Mouse (Mus musculus) liver, embryonic 11.5 days (tissue): ENCODE measurements around the gene Dop1a. TPM values are rescaled to one million over a fixed set of nuclear protein-coding genes. Genes with fewer than 3 reads are reported as not detected.

Source experiments
- ATAC-seq: fragments of 200-750 bp; cut with Nextera tagmentation; replicated peaks from 2 replicates; pipeline ENCODE4 v1.8.0; 2017; ENCODE audit warnings: moderate number of reproducible peaks, mild to moderate bottlenecking, moderate TSS enrichment, moderate library complexity; ENCODE audit not compliant: low FRiP score
- DNase-seq: peaks from one replicate; pipeline ENCODE4 v3.0.0-alpha.2; 2017; ENCODE audit warnings: low spot score
- H3K27ac ChIP-seq: fragments of 300-500 bp; sonication (generic); 2 replicates; pipeline ENCODE4 v1.5.1; 2014; ENCODE audit warnings: mild to moderate bottlenecking, low read depth, low read length, control low read depth
- H3K27me3 ChIP-seq: fragments of 300-500 bp; sonication (generic); replicated peaks from 2 replicates; pipeline ENCODE4 v1.6.1; 2014; ENCODE audit warnings: low read length, mixed read lengths; ENCODE audit not compliant: control insufficient read depth, insufficient read depth
- H3K36me3 ChIP-seq: fragments of 300-500 bp; sonication (generic); 2 replicates; pipeline ENCODE4 v1.6.1; 2014; ENCODE audit warnings: mild to moderate bottlenecking, low read length, moderate library complexity, mixed read lengths; ENCODE audit not compliant: control insufficient read depth, insufficient read depth
- H3K4me1 ChIP-seq: fragments of 300-500 bp; sonication (generic); replicated peaks from 2 replicates; pipeline ENCODE4 v1.6.1; 2014; ENCODE audit warnings: low read length, mixed read lengths; ENCODE audit not compliant: control insufficient read depth, insufficient read depth
- H3K4me2 ChIP-seq: fragments of 300-500 bp; sonication (generic); 2 replicates; pipeline ENCODE4 v1.6.1; 2014; ENCODE audit warnings: mild to moderate bottlenecking, control low read depth, moderate library complexity
- H3K4me3 ChIP-seq: fragments of 300-500 bp; sonication (generic); 2 replicates; pipeline ENCODE4 v1.5.1; 2014; ENCODE audit warnings: low read depth, low read length, control low read depth
- H3K9ac ChIP-seq: fragments of 300-500 bp; sonication (generic); 2 replicates; pipeline ENCODE4 v1.6.1; 2014; ENCODE audit warnings: low read depth, low read length, control low read depth
- H3K9me3 ChIP-seq: fragments of 300-500 bp; sonication (generic); 2 replicates; pipeline ENCODE4 v1.6.1; 2016; ENCODE audit warnings: low read length, inconsistent platforms, mixed read lengths; ENCODE audit not compliant: control insufficient read depth
- WGBS: fragments of 180-500 bp; shearing (Covaris S2); extraction: QIAGEN DNeasy Blood & Tissue Kit; methylation state at CpG from one replicate; pipeline ENCODE4 v1.1.7; 2014; 5-methylcytosine and 5-hydroxymethylcytosine counted together
- polyA plus RNA-seq: library from polyadenylated mRNA; unstranded; fragments of >200 nt; fragmentation: Nextera tagmentation; extraction: Ambion mirVana; gene quantifications from 2 replicates; pipeline ENCODE4 v1.2.1, GENCODE M21; 2014

The Dop1a gene
- polyA plus RNA-seq = 9.7 and 12.2 TPM in 2 replicates

DNA sequence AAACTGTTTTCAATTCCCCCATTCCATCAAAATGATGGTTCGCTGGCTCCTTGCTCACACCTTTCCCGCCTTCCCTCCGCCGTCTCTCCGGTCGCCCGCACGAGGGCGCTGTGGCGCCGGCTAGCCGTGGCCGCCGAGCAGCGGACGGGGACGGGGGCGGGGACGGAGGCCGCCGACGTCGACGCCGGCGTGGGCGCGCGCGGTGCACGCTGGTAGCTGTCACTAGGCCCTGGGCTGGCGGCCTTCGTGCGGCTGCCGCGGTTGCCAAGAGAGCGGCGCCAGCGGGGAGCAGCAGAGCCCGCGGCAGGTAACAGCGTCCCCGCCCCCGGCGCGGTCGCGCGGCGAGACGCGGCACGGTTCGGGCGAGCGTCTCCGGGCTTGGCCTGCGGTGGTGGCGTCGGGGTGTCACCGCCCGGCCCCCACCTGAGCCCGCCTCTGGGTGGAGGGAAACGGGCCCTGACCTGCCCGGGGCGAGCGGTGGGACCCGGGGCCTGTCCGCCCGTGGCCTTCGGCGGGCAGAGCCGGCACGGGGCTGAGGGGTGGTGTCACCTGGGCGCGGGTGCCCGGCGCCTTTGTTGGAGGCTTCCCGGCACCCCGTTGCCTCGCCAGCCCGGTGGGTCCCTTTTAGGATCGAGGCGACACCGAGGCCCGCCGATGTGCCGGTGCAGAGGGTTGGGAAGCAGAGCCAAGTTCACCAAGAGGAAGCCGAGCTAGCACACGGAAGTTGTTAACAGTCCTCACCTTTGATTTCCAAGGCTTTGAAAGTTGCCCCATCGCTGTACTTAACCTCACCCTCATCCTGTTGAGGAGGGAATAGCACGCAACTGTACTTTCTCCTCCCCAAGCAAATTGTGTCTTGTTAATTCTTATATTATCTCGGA is at the start of gene Dop1a:
Gene Dop1a, plus strand, starts transcription at position 165 of the 881 bp plus-strand sequence.
- H3K4me3 ChIP-seq = peak within 1 kb of the TSS; percentile 91
- peak within 1 kb of the TSS; percentile 81 for H3K4me2 ChIP-seq
- no peaks in the 10 kb centered on the region for H3K9me3 ChIP-seq
- peak within 1 kb of the TSS; percentile 84 for H3K9ac ChIP-seq
- peak; percentile 88 for DNase-seq
- peak within 1 kb of the TSS; percentile 71 for H3K27ac ChIP-seq
- no peaks in the 10 kb centered on the region for H3K27me3 ChIP-seq
- no peaks in the 10 kb centered on the region for H3K36me3 ChIP-seq
- peaks cover 6% of the 10 kb centered on the region; the same call in 1 of the 2 replicates for H3K4me1 ChIP-seq
- WGBS = under 1% methylated on average over 90 of the region's 93 CpGs
- peak; percentile 91 for ATAC-seq

- WGBS = 95% methylated on average over 1 of the region's 1 CpGs
- Histone ChIP-seq H3K4me3 (no peak overlapping the region), H3K27me3 (no peaks in the 10 kb centered on the region), H3K36me3 (no peaks in the 10 kb centered on the region), H3K9me3 (no peaks in the 10 kb centered on the region), H3K4me1 (no peaks in the 10 kb centered on the region), H3K9ac (no peak overlapping the region), H3K27ac (no peak overlapping the region), H3K4me2 (no peak overlapping the region)
- DNase-seq (no peak), ATAC-seq (no peak)
Measured at GRCm38 (mm10) chr9:86417971-86418370, 49.0 kb upstream of the Dop1a start.

- Histone ChIP-seq H3K27me3 (no peaks in the 10 kb centered on the region), H3K4me3 (no peak overlapping the region), H3K27ac (no peak overlapping the region), H3K4me1 (no peaks in the 10 kb centered on the region), H3K9me3 (no peaks in the 10 kb centered on the region), H3K36me3 (no peaks in the 10 kb centered on the region), H3K9ac (no peak overlapping the region), H3K4me2 (no peak overlapping the region)
- 84% methylated on average over 6 of the region's 6 CpGs for WGBS
- ATAC-seq = no peak
- no peak for DNase-seq
Measured at GRCm38 (mm10) chr9:86419366-86419765, 47.6 kb upstream of the Dop1a start.

DNA sequence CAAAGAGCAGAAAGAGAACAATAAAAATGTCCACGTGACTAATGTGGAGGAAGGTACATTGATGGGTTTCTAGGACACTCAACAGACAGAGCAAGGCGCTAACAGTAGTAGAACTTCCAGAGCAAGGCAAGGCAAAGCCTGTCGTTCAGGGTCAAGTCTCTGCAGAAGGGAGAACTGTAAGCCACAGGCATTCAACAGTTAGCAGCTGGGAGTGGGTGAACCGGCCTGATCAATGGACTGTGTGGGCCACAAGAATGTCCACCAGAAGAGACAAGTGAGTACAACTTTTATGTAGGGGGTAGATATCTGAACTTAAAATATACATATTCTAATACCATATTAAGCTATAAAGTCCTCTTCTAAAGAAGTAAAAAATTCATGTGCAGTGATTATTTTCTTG is 43.6 kb upstream of the Dop1a start:
- H3K27ac ChIP-seq = no peak overlapping the region
- DNase-seq = no peak
- no peak overlapping the region for H3K4me3 ChIP-seq
- no peaks in the 10 kb centered on the region for H3K4me1 ChIP-seq
- H3K9me3 ChIP-seq = no peaks in the 10 kb centered on the region
- WGBS = 77% methylated on average over 4 of the region's 4 CpGs
- no peak overlapping the region for H3K9ac ChIP-seq
- no peaks in the 10 kb centered on the region for H3K36me3 ChIP-seq
- no peak overlapping the region for H3K4me2 ChIP-seq
- H3K27me3 ChIP-seq = no peaks in the 10 kb centered on the region
- no peak for ATAC-seq

- Histone ChIP-seq H3K4me2 (no peak overlapping the region), H3K9ac (no peak overlapping the region), H3K9me3 (no peaks in the 10 kb centered on the region), H3K27ac (no peak overlapping the region), H3K4me3 (no peak overlapping the region), H3K27me3 (no peaks in the 10 kb centered on the region), H3K4me1 (no peaks in the 10 kb centered on the region), H3K36me3 (no peaks in the 10 kb centered on the region)
- WGBS = 89% methylated on average over 3 of the region's 3 CpGs
- ATAC-seq = no peak
- no peak for DNase-seq
Measured at GRCm38 (mm10) chr9:86435510-86435909, 31.4 kb upstream of the Dop1a start.

- WGBS = 92% methylated on average over 8 of the region's 8 CpGs
- no peaks in the 10 kb centered on the region for H3K9me3 ChIP-seq
- H3K4me3 ChIP-seq = no peak overlapping the region
- H3K27ac ChIP-seq = no peak overlapping the region
- no peak overlapping the region for H3K9ac ChIP-seq
- DNase-seq (no peak), ATAC-seq (no peak)
- no peaks in the 10 kb centered on the region for H3K4me1 ChIP-seq
- H3K4me2 ChIP-seq = no peak overlapping the region
- H3K36me3 ChIP-seq = no peaks in the 10 kb centered on the region
- H3K27me3 ChIP-seq = no peaks in the 10 kb centered on the region
Measured at GRCm38 (mm10) chr9:86436608-86437007, 30.3 kb upstream of the Dop1a start.

DNA sequence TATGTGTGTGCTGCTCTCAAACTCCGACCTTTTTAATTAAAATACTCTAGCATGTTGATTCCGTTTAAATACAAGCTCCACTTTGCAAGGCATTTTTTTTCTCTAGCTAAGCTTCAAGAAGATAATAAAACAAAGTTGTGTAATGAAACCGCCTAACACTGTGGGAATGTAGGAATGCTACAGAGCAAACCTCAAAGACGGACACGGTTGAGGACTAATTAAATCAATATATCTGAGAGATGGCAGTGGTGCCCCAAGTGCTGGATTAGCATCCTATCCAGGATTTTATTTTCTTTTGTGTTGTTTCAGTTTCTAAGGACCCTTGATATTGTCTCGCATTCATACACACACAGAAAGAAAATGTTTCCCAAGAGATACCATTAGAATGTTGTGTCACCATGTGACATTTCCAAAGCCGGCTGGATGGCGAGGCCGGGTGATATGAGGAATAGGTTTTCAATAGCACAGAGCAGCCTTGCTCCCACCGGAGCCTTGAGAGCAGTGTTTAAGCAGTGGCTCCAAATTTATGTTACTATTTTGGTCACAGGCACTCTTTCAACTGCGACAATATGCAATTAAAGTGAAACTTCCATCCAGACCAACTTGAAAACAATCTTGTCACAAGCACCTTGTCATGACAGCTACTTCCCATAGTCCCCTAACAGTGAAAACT is 28.5 kb upstream of the Dop1a start:
- DNase-seq = no peak
- Histone ChIP-seq H3K4me2 (no peak overlapping the region), H3K27ac (no peak overlapping the region), H3K9ac (no peak overlapping the region), H3K27me3 (no peaks in the 10 kb centered on the region), H3K4me1 (no peaks in the 10 kb centered on the region), H3K36me3 (no peaks in the 10 kb centered on the region), H3K9me3 (no peaks in the 10 kb centered on the region), H3K4me3 (no peak overlapping the region)
- WGBS = 85% methylated on average over 11 of the region's 11 CpGs
- no peak for ATAC-seq

DNA sequence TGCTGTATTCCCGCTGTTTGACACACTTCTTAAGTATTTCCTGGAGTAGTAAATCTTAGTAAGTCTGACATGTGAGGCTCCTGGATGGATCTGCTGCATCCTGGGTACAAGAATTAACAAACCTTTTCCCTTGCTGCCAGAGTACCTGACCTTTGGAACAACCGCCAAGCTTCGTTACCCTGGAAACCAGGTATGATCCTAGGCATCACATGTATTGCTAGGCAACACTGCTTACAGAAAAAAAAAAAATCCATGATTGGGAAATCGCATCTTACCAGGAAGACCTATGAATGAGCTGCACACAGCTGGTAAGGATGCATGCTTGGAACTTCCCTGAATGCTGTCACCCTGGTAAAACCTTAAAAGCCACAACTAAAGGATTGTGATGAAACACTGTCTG is 24.7 kb upstream of the Dop1a start:
- H3K4me2 ChIP-seq = no peak overlapping the region
- no peak for DNase-seq
- ATAC-seq = no peak
- H3K27ac ChIP-seq = no peak overlapping the region
- no peak overlapping the region for H3K4me3 ChIP-seq
- H3K4me1 ChIP-seq = no peaks in the 10 kb centered on the region
- no peaks in the 10 kb centered on the region for H3K36me3 ChIP-seq
- 74% methylated on average over 4 of the region's 4 CpGs for WGBS
- H3K9ac ChIP-seq = no peak overlapping the region
- H3K9me3 ChIP-seq = no peaks in the 10 kb centered on the region
- H3K27me3 ChIP-seq = no peaks in the 10 kb centered on the region
